Mouse (Mus musculus): ENCODE data around the gene Nthl1.
A peak's percentile ranks its signal among the peaks of the same experiment; 100 is the strongest.
"Not testable (repeated sequence)": the region's sequence is repeated elsewhere in the genome, so short reads cannot be mapped to it uniquely, and the experiment has no call there.

Nthl1 gene

GRCm38 (mm10) chr17:24650070-24650616 is 17.7 kb downstream of the Nthl1 start, which contains the start of gene Slc9a3r2:
Slc9a3r2 (minus strand) TSS chr17:24650327.
- DNase-seq (ENCODE audit: low read depth, low spot score) = peak; percentile 68

DNA sequence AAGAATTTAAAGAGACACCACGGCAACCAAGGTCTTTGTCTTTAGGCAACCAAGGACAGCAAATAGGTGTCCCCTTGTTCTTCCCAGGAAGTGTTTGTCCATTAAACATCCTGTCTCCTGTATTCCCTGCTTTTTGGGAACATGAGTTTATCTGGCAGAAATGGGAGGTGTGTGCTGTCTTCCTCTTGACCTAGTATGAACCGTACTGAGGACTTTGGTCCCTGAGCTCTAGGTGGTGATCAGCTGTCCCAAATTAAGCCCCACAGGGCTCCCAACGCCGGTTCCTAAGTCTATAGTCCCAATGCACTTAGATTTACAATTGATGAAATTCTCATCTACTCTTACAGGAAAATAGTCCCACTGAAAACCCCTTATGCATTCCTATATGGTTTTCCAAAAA is 18.3 kb downstream of the Nthl1 start:
- no peak for DNase-seq (ENCODE audit: low read depth, low spot score)

DNA sequence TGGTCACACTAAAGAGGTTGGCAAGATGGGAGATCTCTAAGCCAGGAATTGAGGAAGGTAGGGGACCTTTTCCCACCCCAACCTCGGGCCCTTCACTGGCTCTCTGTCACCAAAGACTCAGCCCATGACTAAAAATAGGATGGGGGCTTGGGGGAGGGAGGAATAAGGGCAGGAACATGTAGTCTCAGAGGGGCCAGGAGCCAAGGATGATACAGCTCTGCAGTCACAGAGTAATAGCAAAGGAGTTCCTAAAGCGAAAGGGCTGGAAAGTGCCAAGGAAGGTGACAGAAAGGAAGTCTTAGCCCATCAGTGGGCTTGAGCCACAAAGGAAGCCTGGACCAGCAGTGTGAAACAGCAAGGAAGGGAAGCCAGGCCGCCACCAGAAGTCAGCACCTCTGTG is 19.4 kb downstream of the Nthl1 start:
- no peak for DNase-seq (ENCODE audit: low read depth, low spot score)

DNA sequence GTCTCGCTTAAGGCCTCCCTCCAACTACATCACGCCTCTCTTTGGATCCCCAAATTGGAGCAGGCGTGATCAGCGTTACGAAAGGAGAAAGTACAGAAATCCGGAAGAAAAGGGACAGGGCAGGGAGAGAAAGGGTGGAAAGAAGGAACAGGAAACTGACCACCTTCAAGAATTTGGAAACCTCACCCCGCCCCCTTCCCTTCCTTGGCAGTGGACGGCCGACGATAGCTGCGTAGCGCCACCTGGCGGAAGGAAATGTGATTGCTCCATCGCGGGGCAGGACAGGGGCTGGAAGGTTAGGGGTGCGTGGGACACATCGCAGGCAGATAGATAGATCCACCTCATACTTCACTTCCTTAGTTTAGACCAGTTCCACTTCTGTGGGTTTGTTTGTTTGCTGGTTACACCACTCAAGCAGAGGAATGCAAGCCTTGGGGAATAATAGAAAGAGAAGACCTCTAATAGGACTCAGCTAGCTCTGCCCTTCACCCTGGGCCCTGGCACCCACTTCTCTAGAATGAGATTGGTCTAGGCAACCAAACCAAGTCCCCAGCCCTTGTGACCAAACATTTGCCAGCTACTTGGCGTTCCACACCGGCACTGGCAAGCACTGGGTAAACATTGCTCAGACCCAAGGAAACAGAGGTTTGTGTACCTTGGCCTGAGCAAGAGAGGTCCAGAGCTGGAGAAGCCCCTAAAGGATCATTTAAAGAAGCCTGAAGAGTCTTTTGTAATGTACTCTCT is 21.7 kb downstream of the Nthl1 start:
- DNase-seq (ENCODE audit: low read depth, low spot score) = no peak

GRCm38 (mm10) chr17:24654969-24655368 is 22.5 kb downstream of the Nthl1 start:
- no peak for DNase-seq (ENCODE audit: low read depth, low spot score)

DNA sequence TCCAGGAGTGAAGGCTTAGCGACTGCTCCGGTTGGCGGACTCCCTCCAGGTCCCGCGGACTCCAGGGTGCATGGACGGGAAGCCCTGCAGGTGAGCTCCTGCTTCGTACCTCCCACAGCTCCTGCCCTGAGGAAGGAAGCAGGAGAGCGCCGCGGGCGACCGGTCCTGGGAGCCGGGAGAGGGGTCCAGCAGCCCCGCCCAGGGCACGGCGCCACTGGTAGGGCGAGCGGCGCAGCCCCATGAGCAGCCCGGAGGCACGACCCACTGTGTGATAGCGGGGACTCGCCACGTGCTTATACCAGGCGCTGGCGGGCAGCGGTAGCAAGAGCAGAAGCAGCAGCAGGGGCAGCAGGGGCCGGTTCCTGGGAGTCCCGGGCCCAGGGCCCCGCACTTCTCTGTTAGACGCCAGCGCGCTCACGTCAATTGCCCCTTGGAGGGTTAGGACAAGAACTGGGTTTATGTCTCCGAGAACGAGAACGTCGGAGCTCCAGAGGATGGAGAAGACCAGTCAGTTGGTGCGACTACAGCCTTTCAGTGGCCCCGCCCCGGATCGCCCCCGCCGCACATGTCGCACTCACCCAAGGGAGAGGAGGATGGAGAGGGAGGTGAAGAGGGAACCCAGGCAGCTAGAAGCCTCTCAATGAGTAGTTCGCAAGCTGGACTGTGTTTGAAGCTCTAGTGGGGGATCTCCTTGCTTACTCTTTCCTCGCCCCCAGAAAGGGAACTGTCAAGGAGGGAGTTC is 25.7 kb downstream of the Nthl1 start, which contains the start of gene Npw:
Gene Npw (minus strand): TSS at position 441 of the 742 bp plus-strand sequence.
- DNase-seq (ENCODE audit: low read depth, low spot score) = peak; percentile 50

DNA sequence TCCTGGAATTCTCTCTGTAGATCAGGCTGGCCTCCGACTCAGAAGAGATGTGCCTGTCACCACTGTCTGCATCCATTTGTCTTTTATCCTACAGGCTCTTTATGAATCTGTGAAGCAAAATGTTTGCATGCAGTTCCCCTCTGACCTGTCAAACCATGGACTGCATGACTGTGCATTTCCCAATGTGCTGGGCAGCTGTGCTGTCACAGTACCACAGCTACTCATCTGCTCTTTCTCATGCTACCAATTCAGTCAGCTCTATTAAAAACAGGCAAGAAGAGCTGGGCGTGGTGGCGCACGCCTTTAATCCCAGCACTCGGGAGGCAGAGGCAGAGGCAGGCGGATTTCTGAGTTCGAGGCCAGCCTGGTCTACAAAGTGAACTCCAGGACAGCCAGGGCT is 34.5 kb downstream of the Nthl1 start:
- DNase-seq (ENCODE audit: low read depth, low spot score) = not testable (repeated sequence)

- peak; percentile 89 for DNase-seq (ENCODE audit: low read depth, low spot score)
Measured at GRCm38 (mm10) chr17:24667416-24667815, 34.9 kb downstream of the Nthl1 start.

DNA sequence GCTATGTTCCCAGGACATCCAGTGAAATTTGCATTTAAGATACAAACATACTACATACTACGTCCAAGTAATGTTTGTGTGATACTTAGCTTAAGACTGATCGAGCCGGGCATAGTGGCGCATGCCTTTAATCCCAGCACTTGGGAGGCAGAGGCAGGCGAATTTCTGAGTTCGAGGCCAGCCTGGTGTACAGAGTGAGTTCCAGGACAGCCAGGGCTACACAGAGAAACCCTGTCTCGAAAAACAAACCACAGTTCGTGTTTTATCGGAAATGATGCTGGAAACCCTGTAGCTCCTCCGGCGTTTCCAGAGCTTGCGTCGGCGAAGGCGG is 36.7 kb downstream of the Nthl1 start:
- DNase-seq (ENCODE audit: low read depth, low spot score) = not testable (repeated sequence)

GRCm38 (mm10) chr17:24669545-24670245 is 37.2 kb downstream of the Nthl1 start, which contains the start of gene Zfp598:
Zfp598 (plus strand) TSS chr17:24669687.
- peak; percentile 98 for DNase-seq (ENCODE audit: low read depth, low spot score)

DNA sequence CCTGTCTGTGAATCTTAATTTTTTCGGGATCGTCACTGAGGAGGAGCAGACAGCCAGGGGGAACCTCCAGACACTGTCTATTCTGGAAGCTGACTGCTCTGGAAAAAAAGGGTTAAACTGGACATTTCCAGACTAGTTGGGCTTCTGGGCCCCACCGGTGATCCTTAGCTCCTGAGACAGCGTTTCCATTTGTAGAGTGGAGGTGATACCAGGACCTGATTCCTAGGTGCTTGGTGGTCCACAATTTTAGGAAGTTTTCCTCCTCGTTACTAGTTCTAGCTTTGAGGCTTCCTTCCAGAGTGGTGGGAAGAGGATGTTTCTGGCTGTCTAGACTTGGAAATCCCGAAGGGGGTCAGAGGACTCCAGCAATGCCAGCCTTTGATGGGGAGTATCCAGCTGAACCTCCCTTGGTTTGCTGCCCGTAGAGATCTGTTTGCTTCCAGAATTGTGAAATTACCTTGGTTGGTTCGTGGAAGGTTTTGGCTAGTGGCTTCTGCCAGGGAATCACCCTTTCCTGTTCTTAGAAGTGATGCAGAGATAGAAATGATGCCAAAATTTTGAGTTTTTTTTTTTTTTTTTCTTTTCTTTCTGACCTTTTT is 37.9 kb downstream of the Nthl1 start:
- DNase-seq (ENCODE audit: low read depth, low spot score) = no peak

- no peak for DNase-seq (ENCODE audit: low read depth, low spot score)
Measured at GRCm38 (mm10) chr17:24671346-24671745, 38.9 kb downstream of the Nthl1 start.

DNA sequence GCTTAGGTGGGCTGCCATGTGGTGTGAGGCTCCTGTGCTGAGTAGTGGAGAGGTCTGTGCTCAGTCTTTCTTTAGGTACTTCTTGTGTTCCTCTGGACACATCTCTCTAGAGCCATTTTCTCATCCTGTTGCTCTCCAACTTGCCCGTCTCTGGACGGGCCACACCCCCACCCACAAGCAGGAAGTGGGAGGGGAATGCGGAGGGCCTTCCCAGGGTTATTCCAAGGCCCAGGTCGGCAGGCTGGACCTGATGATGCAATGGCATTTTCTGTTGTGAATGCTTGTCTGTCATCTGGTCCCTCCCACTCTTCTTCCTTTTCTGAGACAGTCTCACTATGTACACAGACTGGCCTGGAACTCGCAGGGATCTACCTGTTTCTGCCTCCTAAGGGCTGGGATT is 39.7 kb downstream of the Nthl1 start:
- peak; percentile 83 for DNase-seq (ENCODE audit: low read depth, low spot score)

DNA sequence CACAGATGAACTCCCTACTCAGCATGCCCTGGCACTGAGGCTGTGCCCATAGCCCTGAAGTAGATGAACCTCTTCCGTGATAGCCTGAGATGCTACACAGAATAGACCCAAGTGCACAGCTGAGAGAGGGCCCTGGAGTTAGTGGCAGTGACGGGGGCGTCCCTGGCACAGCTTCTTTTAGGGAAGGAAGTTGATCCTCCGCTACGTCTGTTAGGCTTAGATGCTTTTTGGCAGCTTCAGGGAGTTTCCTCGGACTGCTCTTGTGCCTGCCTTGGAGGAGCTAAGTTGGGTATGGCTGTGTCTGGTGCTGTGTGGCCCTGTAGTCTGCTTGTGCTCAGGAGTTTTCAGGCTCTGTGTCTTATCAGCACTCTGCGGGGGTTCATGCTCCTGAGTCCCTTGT is 41.8 kb downstream of the Nthl1 start:
- no peak for DNase-seq (ENCODE audit: low read depth, low spot score)

DNA sequence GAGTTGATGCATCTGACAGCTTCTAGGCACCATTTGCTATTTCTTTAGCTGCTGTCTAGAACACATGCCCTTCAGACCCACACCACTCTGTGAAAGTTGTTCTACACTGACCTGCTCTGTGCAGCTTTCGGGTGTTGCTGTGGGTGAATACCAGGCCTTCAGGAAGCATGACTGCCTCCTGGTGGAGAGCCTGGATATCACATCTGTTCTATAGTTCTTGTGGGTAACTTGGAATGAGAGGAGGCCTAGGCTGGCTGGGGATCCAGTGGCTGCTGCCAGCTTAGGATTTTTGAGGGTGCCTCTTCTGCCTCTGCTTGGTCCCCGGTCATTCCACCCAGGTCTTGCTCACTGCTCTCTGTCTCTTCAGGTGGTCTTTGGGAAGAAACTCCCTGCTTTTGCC is 43.7 kb downstream of the Nthl1 start:
- peak; percentile 92 for DNase-seq (ENCODE audit: low read depth, low spot score)

GRCm38 (mm10) chr17:24676877-24677276 is 44.4 kb downstream of the Nthl1 start:
- DNase-seq (ENCODE audit: low read depth, low spot score) = no peak

DNA sequence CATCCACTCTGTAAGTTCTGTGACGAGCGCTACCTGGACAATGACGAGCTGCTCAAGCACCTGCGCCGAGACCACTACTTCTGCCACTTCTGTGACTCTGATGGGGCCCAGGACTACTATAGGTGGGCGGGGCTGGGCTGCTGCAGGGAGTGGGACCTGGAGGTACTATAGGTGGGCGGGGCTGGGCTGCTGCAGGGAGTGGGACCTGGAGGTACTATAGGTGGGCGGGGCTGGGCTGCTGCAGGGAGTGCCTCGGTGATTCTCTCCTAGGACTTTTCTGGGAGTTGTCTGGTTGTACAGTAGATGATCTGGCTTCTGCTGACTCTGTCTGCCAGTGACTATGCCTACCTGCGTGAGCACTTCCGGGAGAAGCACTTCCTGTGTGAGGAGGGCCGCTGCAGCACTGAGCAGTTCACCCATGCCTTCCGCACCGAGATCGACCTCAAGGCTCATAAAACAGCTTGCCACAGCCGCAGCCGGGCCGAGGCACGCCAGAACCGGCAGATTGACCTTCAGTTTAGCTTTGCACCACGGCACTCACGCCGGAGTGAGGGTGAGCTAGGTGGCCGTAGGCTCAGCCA is 45.1 kb downstream of the Nthl1 start:
- DNase-seq (ENCODE audit: low read depth, low spot score) = peak; percentile 66

DNA sequence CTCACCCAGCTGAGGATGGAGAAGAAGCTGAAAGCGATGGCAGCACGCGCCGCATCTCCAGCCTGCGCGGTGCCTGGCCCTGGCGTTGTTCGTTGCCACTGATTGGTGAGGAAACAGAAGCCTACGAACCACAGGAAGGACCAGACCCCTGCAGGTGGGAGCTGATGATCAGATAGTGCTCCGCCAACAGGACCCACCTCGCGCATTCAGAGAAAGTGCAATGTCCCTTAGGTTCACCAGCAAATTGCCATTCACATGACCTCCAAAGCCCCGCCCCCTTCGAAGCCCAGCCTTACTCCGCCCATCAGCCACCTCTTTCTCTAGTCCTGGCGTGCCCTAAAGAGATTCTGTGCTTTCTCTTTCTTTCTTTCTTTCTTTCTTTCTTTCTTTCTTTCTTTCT is 54.0 kb downstream of the Nthl1 start:
- DNase-seq (ENCODE audit: low read depth, low spot score) = peak; percentile 89

GRCm38 (mm10) chr17:24687146-24687595 is 54.7 kb downstream of the Nthl1 start:
- DNase-seq (ENCODE audit: low read depth, low spot score) = peak; percentile 75

GRCm38 (mm10) chr17:24687599-24687998 is 55.1 kb downstream of the Nthl1 start:
- no peak for DNase-seq (ENCODE audit: low read depth, low spot score)
